Mouse (Mus musculus) embryonic stem cell, embryonic (primary cell): ENCODE measurements around the gene Nek1.

Experiments
- CTCF ChIA-PET, 4 experiments: fragments of 300-600 bp in 2 of 4; fragments of 350-600 bp in 2 of 4; sonication (Branson Sonifier 250); formaldehyde crosslinking; loops; one replicate each; lab custom pipeline; 2022; ENCODE audit warnings: inconsistent platforms in 2 of 4; lab: Charles Lee
- POLR2A ChIA-PET, 4 experiments: fragments of 300-600 bp in 2 of 4; fragments of 350-600 bp in 2 of 4; sonication (Branson Sonifier 250); formaldehyde crosslinking; loops; one replicate each; lab custom pipeline; 2022; ENCODE audit warnings: antibody characterized with exemption in 4 of 4, inconsistent platforms in 1 of 4; lab: Charles Lee

The Nek1 gene

DNA sequence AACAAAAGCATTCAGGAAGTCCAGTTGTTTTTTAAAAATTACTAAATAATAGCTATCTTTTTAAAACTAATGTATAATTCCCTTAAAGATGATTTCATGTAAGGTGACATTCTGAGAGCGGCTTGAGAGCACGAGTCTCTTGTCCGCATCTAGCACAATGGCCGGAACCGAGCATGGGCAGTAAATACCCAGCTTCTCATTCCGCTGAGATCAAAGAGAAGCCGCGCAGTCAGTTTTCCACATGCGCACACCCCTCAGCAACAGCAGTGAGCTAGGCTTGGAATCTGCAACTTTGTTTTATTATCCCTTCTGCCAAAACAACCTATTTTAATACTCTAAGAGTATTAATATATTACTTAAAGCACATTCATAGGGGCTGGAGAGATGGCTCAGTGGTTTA is 16.2 kb upstream of the Nek1 start:
- POLR2A ChIA-PET: interaction anchor here in 2 of 4 experiments (0.5 to 3.7 kb wide), 10 partner anchors 10 to 86 kb away, joined by 3 to 26 read pairs (median 5); partner anchors contain the start of genes Nek1 (in 2 of the 2) and Hpf1 (in 1 of the 2)

DNA sequence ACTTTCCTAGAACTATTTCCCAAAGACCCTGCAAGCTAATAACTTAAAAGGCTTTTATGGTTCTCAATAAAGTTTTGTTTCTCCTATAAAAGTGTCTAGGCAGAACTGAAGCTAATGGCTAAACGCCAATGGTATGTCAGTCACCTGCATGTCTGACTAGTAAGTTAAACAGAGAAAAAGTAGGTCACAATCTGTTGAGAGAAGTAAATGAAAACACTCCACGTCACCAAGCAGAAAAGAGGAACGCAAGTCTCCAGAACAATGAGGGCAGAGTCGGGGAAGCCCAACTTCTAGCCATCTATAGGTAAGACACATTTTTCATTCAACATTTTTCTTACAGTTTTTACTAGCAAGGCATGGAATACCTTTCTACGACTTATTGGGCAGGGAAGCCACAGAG is 14.5 kb upstream of the Nek1 start:
- CTCF ChIA-PET: no interaction called here
- POLR2A ChIA-PET: interaction anchor here in 2 of 4 experiments (0.6 to 3.7 kb wide), 5 partner anchors 9 to 88 kb away, joined by 4 to 26 read pairs (median 8); partner anchors contain the start of genes Nek1 (in 2 of the 2) and Hpf1 (in 1 of the 2)

More for the DNA sequence above, 16.2 kb upstream of the Nek1 start:
- CTCF ChIA-PET: interaction anchor here in 1 of 4 experiments (0.6 kb wide), 1 partner anchor 16 kb away, joined by 3 read pairs; no protein-coding TSS in a partner anchor

DNA sequence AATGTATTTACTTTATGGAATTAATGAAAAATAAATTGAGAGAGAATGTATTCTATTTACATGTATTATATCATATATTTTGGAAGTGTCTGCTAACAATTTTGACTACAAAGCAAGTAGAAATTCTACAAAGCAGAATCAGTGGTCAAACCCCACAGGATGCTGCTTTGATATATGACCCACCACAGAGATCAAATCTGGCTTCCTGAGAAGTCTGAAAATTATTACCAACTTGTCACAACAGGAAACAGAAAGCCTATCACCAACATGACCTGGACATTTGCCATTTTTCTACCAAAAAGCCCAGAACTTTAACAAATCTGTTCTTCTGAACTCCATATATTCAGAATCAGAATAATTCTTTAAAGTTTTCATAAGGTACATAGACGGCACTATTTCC is 11.6 kb upstream of the Nek1 start:
- ChIA-PET CTCF (no interaction called here), POLR2A (interaction anchor here in 2 of 4 experiments (2.0 to 5.0 kb wide), 2 partner anchors 11 to 91 kb away, joined by 9 to 170 read pairs (median 60); partner anchors contain the start of genes Nek1 (in 2 of the 2) and Hpf1 (in 1 of the 2))

DNA sequence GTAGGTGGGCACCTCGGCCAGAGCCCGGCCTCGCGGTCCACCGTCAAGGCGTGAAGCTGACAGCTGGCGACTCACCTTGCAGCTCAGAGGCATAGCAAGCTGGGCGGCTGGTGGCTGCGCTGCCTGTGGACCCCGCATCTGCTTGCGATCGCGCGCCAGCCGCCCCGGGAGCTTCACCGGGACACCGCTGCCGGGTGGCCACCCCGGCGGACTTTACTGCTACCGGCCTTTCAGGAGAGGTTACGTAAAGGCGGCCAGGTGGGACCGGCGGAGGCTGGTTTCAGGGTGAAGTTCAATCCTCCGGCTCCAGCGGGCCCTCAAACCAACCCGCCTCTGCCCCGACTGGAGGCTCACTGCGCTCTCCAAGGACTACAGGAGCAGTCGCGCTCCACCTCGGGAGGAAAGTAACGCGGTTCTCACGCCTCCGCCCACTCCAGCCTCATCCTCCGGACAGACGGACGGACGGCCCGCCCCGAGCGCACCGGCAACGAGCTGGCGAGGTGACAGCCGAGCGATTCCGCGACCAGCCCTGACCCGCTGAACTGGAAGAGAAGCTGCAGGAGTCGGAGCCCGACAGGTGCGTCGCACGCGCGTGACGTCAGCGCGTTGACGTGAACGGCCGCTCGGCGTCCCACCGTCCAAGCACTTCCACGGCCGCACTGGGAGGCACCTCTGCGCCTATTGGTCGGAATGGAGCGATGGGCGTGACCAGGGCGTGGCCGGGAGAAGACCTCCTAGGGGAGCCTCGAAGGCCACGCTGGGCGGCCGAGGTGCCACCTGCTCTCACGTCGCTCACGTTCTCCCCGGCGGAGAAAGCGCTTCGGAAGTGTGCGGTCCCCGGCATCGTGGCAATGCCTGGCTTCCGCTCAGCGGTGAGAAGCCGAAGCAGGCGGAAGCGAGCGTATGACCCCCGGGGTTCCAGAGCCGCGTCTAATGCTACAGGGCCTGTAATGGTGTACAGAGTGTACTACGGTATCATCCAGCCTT is 10.0 kb upstream of the Nek1 start, which contains the start of gene Clcn3:
Gene Clcn3 (minus strand): TSS at position 600 of the 987 bp plus-strand sequence.
- CTCF ChIA-PET: interaction anchor here in 2 of 4 experiments (0.6 to 1.6 kb wide), 2 partner anchors 9 to 26 kb away, joined by 3 to 11 read pairs; partner anchors contain the start of gene Nek1 (in 1 of the 2)
- POLR2A ChIA-PET: interaction anchor here (0.6 to 5.0 kb wide), 22 partner anchors 9 to 497 kb away, joined by 3 to 170 read pairs (median 4); partner anchors contain the start of genes Nek1 (in 4 of the 4) and Hpf1 (in 2 of the 4)

DNA sequence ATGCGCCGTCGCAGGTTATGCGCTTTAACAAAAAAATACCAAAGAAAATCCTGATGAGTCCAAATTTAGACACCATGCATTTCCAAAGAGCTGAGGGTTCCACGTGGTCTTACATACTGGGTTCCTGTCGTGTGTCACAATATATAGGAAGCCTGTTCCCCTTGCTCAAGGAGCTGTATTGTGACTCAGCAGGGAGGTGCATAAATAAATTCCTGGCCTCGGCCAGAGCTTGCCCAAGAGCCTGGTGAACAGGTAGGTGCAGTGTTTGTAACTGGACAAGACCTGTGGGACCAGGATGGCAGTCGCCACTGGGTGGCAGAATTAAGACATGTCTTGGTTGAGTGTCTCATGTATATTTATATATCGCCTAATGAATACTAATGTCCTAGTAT is 9.3 kb upstream of the Nek1 start:
- ChIA-PET CTCF (interaction anchor here in 2 of 4 experiments (0.6 to 1.6 kb wide), 2 partner anchors 9 to 25 kb away, joined by 3 to 11 read pairs; partner anchors contain the start of gene Nek1 (in 1 of the 2)), POLR2A (interaction anchor here (0.6 to 5.0 kb wide), 28 partner anchors 9 to 496 kb away, joined by 3 to 170 read pairs (median 4); partner anchors contain the start of genes Nek1 (in 4 of the 4) and Hpf1 (in 2 of the 4))

DNA sequence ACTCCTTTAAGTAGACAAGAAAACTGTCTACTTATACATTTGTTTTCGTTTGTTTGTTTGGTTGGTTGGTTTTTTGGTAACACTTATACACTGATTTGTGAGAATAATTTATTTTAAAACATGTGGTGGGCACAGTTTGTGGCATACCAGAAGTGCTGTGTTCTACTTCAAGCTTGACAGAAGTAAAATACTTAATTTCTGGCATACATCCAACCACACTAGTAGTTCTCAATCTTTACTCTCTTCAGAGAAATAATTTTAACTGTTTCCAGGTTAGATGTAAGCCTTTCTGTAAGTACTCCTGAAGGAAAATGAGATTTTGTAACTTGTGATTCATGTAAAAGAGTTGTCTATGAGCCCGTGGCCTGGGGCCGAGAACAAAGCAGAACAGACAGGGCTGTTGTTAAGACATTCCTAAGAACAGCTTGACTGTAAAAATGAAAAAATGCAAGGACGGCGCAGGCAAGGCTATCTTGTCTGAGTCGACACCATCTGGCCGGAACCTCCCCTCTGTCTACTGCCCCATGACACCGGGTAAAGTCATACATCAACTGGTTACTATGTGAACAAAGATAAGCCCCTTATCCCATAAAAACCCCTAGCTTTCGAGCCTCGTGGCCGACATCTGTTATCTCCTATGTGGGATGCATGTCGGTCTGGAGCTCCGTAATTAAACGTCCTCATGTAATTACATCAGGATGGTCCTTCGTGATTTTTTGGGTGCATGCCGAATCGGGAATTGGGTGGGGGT is 8.6 kb upstream of the Nek1 start:
- CTCF ChIA-PET: interaction anchor here in 1 of 4 experiments (1.6 kb wide), 1 partner anchor 8 kb away, joined by 11 read pairs; the partner anchor contains the start of gene Nek1
- POLR2A ChIA-PET: interaction anchor here (0.6 to 5.0 kb wide), 18 partner anchors 8 to 290 kb away, joined by 3 to 170 read pairs (median 4); partner anchors contain the start of genes Nek1 (in 4 of the 4) and Hpf1 (in 2 of the 4)

DNA sequence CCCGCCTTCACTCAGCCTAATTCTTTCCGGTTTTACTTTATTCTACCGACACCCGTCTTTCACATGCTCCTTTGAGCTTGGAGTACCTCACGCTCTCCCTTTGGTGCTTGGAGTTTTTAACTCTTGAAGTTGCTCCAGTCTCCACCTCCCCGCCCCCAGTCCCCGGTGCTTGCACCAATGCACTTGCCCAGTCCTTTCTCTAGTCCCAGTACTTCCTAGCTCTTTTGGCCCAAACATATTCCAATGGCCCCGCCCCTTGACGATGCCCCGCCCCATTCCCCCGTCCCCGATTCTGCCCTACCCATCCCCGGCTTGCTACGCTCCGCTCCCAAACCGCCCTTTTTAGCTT is 460 bp upstream of the Nek1 start:
- ChIA-PET CTCF (interaction anchor here in 3 of 4 experiments (0.6 to 1.5 kb wide), 5 partner anchors 9 to 300 kb away, joined by 3 to 11 read pairs (median 3); partner anchors contain the start of gene Clcn3 (in 1 of the 3)), POLR2A (interaction anchor here (0.6 to 2.7 kb wide), 66 partner anchors 9 to 943 kb away, joined by 3 to 170 read pairs (median 3); partner anchors contain the start of genes Clcn3 (in 4 of the 4), Hpf1 (in 3 of the 4), Cbr4 (in 2 of the 4) and Mfap3l (in 1 of the 4))

DNA sequence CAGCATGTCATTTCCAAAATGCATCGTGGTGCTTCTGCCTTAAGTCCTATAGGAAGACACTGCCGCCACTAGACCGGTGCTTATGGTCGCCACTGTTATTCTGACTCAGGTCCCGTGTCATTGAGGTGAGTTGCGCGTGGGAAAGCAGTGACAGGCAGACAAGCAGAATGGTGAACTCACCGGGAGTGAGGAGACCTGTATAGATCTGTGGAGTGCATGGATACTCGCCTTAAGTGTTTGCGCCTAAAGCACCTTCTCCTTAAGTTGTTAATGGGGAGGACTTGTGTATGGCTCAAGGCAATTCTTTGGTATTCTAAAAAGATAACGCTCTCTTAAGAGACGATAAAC is 618 bp downstream of the Nek1 start:
- CTCF ChIA-PET: no interaction called here

DNA sequence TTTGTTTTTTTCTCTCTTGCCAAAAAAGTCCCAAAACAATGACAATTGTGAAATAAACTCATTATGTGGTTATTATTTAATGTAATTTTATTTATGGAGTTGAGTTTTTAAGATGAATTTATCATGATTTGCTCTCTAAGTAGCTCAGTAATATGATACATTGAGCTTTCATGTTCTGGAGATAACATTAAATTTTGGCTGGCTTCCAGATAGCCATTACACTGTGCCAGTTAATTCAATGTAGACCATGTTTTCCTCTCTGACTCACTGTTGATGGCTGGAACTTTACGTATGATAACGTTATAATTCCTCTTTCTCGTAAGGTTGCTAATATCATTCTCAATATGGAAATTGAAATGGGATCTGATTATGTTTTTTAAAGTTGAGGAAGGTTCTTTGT is 3.5 kb downstream of the Nek1 start:
- POLR2A ChIA-PET: interaction anchor here in 1 of 4 experiments (0.8 kb wide), 1 partner anchor 19 kb away, joined by 4 read pairs; no protein-coding TSS in a partner anchor
- CTCF ChIA-PET: interaction anchor here in 1 of 4 experiments (0.6 kb wide), 1 partner anchor 89 kb away, joined by 4 read pairs; no protein-coding TSS in a partner anchor

More for the DNA sequence above, 618 bp downstream of the Nek1 start:
- POLR2A ChIA-PET: interaction anchor here (1.2 to 2.7 kb wide), 12 partner anchors 10 to 494 kb away, joined by 3 to 170 read pairs (median 9); partner anchors contain the start of genes Clcn3 (in 4 of the 4) and Cbr4 (in 1 of the 4)

DNA sequence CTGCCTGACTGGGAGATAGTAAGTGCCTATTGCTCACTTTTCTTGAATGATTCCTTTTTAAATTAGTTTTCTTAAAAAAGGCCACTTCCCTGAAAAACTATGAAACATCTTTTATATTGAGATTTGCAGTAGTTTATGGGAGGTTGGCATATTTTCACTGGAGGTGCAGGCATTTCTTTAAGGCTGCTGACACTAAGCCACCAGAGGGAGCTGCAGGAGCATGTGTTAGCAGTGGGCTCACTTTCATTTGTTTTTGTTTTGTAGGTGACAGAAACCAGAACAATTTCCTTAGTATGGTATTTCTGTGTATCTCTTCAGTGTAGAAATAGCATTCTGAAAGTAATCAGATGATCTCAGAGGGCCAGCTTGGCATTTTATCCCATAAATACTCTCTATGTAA is 49.0 kb downstream of the Nek1 start:
- CTCF ChIA-PET: interaction anchor here (0.5 to 1.0 kb wide), 5 partner anchors 30 to 475 kb away, joined by 3 to 8 read pairs (median 3); no protein-coding TSS in a partner anchor
- POLR2A ChIA-PET: no interaction called here

DNA sequence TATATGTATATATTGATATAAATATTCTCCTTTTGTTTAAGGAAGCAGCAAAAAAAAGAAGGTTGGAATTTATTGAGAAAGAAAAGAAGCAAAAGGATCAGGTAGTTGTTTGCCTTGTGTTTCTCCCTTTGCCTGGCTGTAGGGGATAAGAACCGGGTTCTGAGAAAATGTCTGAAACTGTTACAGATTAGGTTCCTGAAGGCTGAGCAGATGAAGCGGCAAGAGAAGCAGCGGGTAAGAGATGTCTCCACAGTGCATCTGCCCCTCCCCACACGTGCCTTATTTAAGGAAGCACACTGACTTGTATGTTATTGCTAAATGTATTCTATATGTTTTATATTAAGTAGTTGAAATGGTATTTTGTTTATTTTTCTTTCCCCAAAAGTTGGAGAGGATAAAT is 50.9 kb downstream of the Nek1 start:
- POLR2A ChIA-PET: no interaction called here
- CTCF ChIA-PET: no interaction called here

DNA sequence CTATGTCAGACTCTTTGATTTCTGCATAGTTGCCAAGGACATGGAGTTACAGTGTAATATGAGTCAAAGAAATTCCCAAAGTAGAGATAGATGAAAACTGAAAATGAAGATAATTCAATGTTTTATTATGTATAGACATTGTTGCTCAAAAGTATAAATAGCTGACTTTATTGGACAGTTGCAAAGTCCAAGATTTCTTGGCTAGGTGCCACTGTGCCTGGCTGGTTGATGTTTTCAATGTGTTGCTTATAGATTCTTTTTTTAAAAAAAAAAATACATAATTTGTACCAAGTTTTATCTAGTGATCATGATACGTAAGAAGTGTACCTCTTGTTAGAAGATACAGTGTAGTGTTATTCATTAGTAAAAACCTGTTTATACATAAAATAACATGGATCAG is 53.8 kb downstream of the Nek1 start:
- CTCF ChIA-PET: no interaction called here
- POLR2A ChIA-PET: no interaction called here

DNA sequence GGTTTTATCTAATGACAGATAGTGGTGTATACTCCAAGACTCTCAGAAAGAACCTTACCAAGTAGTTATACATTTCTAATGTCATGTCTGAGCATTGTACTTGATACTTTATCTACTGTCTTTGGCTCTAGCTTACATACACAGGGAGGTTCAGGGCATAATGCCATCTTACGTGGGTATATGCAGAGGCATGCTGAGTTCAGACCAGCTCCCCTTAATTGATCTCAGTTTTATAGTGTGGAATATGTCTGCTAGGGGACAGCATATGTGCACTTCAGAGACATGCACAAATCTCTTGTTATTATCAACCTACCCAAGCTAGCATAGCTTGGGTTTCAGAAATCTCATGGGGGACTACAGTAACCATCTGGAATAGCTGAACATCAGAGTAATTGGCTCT is 60.0 kb downstream of the Nek1 start:
- ChIA-PET POLR2A (interaction anchor here in 1 of 4 experiments (0.7 kb wide), 1 partner anchor 12 kb away, joined by 4 read pairs; no protein-coding TSS in a partner anchor), CTCF (interaction anchor here in 1 of 4 experiments (0.6 kb wide), 1 partner anchor 29 kb away, joined by 4 read pairs; no protein-coding TSS in a partner anchor)

DNA sequence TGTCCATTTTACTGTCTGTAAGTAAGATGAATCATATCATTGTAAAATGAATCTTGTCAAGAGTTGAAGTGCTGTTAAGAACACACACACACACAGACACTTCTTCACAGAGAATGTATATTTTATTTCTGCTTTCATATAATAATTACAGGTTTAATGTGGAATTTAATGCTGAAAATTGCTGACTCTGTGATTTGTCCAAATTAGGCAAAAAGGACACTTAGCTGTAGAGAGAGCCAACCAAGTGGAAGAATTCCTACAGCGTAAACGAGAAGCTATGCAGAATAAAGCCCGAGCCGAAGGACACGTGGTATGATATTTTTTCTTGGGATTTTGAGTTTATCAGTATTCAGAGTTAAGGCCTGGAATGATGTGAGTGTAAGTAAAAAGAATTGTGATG is 61.3 kb downstream of the Nek1 start:
- CTCF ChIA-PET: interaction anchor here in 1 of 4 experiments (0.5 kb wide), 1 partner anchor 468 kb away, joined by 3 read pairs; no protein-coding TSS in a partner anchor

DNA sequence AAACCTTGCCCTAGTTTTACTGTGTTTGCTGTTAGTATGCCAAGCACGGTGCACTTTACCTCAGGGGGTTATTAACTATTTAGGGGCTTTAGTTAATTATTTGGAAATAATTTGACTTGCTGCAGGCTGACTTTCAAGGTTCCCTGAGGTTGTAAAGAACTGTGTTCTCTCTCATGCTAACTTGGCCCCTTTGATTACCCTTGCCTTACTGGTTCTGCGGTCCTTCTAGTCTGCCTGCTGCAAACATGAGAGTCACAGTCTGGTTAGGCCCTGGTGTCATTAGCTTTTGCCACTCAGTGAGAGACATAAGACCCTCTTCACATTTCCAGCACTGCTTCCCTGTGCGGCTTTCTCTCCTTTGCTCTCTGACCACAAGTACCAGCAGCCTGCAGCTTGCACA is 64.0 kb downstream of the Nek1 start:
- ChIA-PET CTCF (interaction anchor here in 1 of 4 experiments (0.6 kb wide), 1 partner anchor 10 kb away, joined by 3 read pairs; no protein-coding TSS in a partner anchor), POLR2A (interaction anchor here in 1 of 4 experiments (0.6 kb wide), 1 partner anchor 143 kb away, joined by 5 read pairs; no protein-coding TSS in a partner anchor)

More for the DNA sequence above, 61.3 kb downstream of the Nek1 start:
- POLR2A ChIA-PET: interaction anchor here in 1 of 4 experiments (0.6 kb wide), 1 partner anchor 28 kb away, joined by 6 read pairs; no protein-coding TSS in a partner anchor

DNA sequence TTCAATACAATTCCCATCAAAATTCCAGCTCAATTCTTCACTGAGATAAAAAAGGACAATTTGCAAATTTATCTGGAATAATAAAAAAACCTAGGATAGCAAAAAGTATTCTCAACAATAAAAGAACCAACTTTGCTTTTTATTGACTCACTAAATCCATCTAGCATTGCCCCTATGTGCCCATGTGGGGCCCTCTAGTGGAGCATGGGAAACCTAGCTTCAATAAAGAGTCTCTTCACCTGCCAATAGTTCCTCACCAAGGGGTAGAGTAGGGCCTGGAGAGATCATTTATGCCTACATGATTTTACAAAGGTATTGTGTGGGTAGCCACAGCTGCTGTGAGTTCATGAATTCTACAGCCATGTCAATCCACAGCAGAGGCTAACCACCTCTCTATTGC is 66.1 kb downstream of the Nek1 start:
- CTCF ChIA-PET: interaction anchor here in 2 of 4 experiments (0.6 to 1.0 kb wide), 3 partner anchors 13 to 553 kb away, joined by 4 read pairs; partner anchors contain the start of gene Aadat (in 1 of the 2)
- POLR2A ChIA-PET: interaction anchor here in 1 of 4 experiments (0.7 kb wide), 1 partner anchor 169 kb away, joined by 3 read pairs; the partner anchor contains the start of gene Hpf1

DNA sequence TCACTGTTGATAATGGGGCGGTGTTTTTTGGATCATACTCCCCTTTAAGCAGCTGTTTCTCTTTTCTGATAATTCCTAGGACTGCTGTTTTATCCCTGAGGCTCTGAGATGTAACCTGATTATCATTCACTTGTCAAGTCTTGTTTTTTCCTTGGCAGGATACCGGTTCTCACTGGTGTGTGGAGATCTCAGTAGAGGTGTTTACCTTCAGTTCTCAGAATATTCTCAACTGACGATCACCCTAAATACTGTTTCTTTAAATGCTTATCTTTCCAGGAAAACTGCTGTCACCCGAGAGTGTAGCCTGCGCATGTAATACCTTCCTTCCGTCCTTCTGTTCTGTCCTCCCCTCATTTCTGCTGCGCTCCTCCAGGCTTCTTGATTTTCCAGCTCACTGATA is 67.4 kb downstream of the Nek1 start:
- ChIA-PET POLR2A (no interaction called here), CTCF (no interaction called here)
